Mouse (Mus musculus) CD4-positive naive resting alpha-beta T cell, adult 76 days (primary cell): ENCODE data around the gene Rps12-ps3. TPM values are rescaled to one million over a fixed set of nuclear protein-coding genes. Genes with fewer than 3 reads are reported as not detected.

Experiments used
- total RNA-seq: library from RNA; stranded (reverse); gene quantifications from one replicate; pipeline ENCODE4 v1.2.4, GENCODE M21; 2023

Gene Rps12-ps3
- total RNA-seq: 1,644 TPM

DNA sequence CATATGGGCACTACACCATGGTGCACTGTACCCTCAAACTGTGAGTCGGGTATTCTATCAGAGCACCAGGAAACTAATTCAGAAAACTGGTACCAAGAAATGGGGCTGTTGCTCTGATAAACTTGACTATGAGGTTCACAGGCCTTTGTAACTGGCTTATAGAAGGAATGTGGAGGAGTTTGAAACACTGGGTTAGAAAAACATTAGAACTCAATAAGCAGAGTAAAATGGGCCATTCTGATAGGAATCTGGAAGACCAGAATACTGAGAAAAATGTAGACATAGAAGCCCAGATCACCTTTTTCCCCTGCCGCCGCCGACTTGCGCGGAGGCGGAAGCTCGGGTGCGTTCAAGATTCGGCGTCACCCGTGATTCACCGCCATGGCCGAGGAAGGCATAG lies at the start of gene Rps12-ps3:
TSS of gene Rps12-ps3 (plus strand) at position 301 of the 400 bp plus-strand sequence.

GRCm38 (mm10) chr19:59345658-59346283 lies 23.7 kb downstream of the Rps12-ps3 start, which contains the start of gene Pdzd8:
Gene Pdzd8, minus strand, starts transcription at chr19:59345780.

Other genes with a start within 250 kb of the Rps12-ps3 start
- gene Shtn1, start 246.2 kb upstream of the Rps12-ps3 start, total RNA-seq: 0.32 TPM
- gene Vax1, start 152.2 kb upstream of the Rps12-ps3 start, total RNA-seq: not detected
- gene Kcnk18, start 103.1 kb upstream of the Rps12-ps3 start, total RNA-seq: not detected
- not detected for gene Slc18a2, start 61.4 kb upstream of the Rps12-ps3 start, total RNA-seq
- 48.2 TPM for gene Pdzd8, start 23.5 kb downstream of the Rps12-ps3 start, total RNA-seq
- not detected for gene Emx2, start 136.1 kb downstream of the Rps12-ps3 start, total RNA-seq